Mouse (Mus musculus) MEL (cell line): Measurements from ENCODE around the gene Radil.

Experiments
- GATA1 ChIP-seq: IDR thresholded peaks from 2 replicates; pipeline ENCODE4 v1.6.1; 2011; ENCODE audit warnings: low read depth, low read length, improper control_type of control experiment
- MAZ ChIP-seq: IDR thresholded peaks from 2 replicates; pipeline ENCODE4 v1.6.1; 2012; ENCODE audit warnings: low read depth, mild to moderate bottlenecking, inconsistent platforms, low read length, improper control_type of control experiment
- POLR2A ChIP-seq, 2 experiments: IDR thresholded peaks; 2 replicates each; pipeline ENCODE4 v1.6.1; 2011 to 2012; ENCODE audit warnings: low read length in 2 of 2, mild to moderate bottlenecking in 2 of 2, control low read depth in 1 of 2, improper control_type of control experiment in 1 of 2, low read depth in 1 of 2, moderate library complexity in 1 of 2; ENCODE audit not compliant: control insufficient read depth in 1 of 2, insufficient read depth in 1 of 2, poor library complexity in 1 of 2
- UBTF ChIP-seq: IDR thresholded peaks from 2 replicates; pipeline ENCODE4 v1.6.1; 2012; ENCODE audit warnings: low read depth, mild to moderate bottlenecking, inconsistent platforms, low read length, improper control_type of control experiment, moderate library complexity, borderline replicate concordance; ENCODE audit not compliant: insufficient read depth
- ZC3H11A ChIP-seq: IDR thresholded peaks from 2 replicates; pipeline ENCODE4 v1.6.1; 2012; ENCODE audit warnings: low read depth, mild to moderate bottlenecking, inconsistent platforms, low read length, improper control_type of control experiment

- TF ChIP-seq UBTF (no peak), POLR2A (IDR thresholded peaks at IDR 0.05; ENCODE audit: control insufficient read depth in 1 of 2, insufficient read depth in 1 of 2, low read depth in 1 of 2, low read length in 2 of 2, poor library complexity in 1 of 2) (no peak), GATA1 (no peak), ZC3H11A (no peak), MAZ (no peak)
Measured at GRCm38 (mm10) chr5:142520360-142520759, 30.5 kb downstream of the Radil start.
